Mouse (Mus musculus): ENCODE measurements around the gene Thoc6.

The Thoc6 gene

DNA sequence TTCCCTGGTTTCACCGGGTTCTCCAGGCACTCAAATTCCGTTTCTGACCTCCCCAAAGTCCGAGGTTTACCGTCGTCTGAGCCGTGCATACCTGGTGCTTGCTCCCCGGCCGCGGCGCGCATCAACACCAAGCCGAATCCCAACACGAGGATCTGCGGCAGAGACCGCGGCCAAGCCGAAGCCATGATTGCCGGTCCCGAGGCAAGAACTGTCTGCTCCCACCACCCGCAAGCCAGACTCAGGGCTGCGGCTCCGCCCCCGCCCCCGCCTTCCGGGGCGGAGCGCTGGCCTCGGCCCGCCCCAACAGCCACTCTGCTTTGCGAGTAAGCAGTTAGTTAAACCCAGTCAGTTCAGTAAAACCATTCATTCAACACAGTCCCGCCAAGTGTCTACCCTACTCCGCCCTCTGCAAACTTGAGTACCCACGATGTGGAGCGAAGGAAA is 3.6 kb upstream of the Thoc6 start, which contains the start of gene Tnfrsf12a:
TSS of gene Tnfrsf12a (minus strand) at position 233 of the 444 bp plus-strand sequence.
- DNase-seq (ENCODE audit: low read depth, low spot score) = peak; percentile 68

DNA sequence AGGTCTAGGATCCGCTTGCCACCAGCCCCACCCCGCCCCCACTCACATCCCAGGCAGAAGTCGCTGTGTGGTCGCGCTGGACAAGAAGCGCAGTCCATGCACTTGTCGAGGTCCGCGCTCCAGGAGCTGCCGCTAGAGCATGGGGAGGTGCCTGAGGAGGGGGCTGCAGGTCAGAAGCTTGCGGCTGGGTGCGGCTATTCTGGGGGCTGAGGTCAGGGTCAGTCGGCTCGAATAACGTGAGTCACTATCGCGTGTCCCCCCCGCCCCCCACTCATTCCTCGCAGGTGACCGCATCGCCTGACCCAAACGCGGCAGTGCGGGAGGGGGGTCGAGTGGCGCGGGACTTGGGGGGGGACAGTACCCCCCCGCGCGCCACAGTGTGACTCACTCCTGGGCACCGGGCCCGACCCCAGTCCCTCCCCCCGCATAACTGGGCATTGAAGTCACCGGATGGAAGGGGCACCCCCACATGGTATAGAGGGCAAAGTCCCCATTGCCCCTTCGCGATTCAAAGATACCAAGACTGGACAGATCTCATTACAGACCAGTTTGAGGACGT is 2.9 kb upstream of the Thoc6 start:
- no peak for DNase-seq (ENCODE audit: low read depth, low spot score)

- DNase-seq (ENCODE audit: low read depth, low spot score) = no peak
Observed at GRCm38 (mm10) chr17:23675564-23676281, 2.0 kb upstream of the Thoc6 start.

DNA sequence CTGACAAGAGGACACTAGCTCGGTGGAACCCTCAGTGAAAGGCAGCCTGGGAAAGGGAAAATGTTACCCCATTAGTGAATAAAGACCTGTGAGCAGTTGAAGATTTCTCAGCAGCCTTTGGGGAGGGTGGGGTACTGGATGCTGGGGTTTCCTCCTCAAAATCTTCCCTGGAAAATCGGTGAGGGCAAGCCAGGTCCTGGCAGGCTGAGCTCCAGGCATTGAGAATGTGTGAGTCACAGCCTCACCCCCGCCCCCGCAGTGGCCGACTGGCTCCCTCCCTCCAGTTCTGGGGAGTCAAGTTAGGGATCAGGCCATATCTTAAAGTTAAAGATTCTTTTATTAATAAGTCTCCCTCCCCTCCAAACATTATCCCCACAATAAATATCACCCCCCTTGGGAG is 1.4 kb upstream of the Thoc6 start:
- DNase-seq (ENCODE audit: low read depth, low spot score) = no peak

- DNase-seq (ENCODE audit: low read depth, low spot score) = no peak
Observed at GRCm38 (mm10) chr17:23674271-23674952, 730 bp upstream of the Thoc6 start.

DNA sequence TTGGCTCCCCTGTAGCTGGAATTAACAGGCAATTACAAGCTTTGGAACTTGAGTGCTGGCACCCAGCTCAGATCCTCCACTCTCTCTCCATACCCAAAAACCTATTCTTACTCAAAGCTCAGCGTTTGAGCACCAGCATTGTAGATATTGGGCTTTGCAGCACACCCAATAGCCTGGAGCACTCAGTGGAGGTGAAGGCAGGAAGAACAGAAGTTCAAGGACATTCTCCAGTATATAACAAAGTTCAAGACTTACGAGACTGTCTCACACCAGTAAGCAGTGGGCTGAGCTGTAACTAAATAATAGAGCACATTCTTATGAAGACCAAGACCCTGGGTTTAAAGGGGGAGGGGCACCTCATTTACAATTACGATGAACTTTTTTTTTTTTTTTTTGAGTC is 921 bp downstream of the Thoc6 start:
- no peak for DNase-seq (ENCODE audit: low read depth, low spot score)

- DNase-seq (ENCODE audit: low read depth, low spot score) = no peak
Observed at GRCm38 (mm10) chr17:23671519-23671918, 2.2 kb downstream of the Thoc6 start.

DNA sequence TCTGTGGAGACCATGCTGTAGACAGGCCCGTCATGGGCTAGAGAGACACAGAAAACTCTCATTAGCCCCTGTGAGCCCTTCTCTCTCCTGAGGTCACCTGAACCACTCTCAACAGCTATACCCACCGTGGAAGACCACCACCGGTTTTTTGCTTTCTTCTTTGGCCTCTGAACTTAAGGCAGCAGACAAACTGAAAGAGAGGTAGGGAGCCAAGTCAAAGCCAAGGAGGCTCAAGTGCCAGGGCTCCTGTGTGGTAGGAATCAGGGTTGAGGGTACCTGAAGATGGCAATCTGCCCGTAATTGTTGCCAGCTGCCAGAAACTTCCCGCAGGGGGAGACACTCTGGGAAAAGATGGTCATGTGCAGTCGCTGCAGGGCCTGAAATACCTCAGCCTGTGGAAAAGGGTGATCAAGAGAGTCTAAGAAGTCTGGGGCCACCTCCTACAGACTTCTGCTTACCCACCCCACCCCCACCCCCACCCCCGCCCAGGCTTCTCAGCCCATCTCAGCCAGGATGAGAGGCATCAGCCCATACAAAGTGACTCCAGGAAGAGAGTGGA is 3.1 kb downstream of the Thoc6 start:
- no peak for DNase-seq (ENCODE audit: low read depth, low spot score)

DNA sequence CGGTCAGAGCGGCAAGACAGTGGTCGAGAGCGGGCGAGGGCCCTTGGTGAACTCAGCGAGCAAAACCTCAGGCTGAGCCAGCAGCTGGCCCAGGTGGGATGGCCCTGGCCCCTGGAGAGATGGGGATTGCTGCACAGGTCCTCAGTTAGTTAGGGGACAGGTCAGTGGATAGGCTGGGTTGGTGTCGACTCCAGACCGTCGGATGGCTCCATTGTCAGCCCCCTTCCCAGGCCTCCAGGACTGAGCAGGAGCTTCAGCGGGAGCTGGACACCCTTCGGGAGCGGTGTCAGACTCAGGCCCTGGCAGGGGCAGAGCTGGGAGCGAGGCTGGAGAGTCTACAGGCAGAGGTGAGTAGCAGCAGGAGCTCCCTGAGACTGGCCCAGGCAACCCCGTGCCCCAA is 8.2 kb downstream of the Thoc6 start:
- no peak for DNase-seq (ENCODE audit: low read depth, low spot score)

DNA sequence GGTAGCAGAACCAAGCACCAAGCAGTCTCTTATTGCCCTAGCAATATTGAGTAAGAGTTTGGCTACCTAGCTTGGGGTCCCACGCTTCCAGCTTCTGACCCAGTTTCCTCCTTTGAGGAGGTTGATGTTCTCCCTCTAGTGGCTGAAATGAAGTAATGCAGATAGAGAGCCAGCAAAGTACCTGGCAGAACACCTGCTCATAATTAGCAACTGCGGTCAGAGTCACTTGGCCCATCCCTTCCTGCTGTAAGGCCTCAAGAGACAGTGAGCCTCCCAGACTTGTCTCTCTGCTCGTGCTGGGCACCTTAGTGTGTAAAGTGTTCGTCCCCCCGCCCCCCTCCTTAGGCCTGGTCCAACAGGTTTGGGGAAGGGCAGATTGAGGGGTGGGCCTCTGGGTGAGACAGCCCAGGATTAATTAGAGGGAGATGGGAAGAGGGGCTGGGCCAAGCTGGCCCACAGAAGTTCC is 9.1 kb downstream of the Thoc6 start:
- no peak for DNase-seq (ENCODE audit: low read depth, low spot score)

- DNase-seq (ENCODE audit: low read depth, low spot score) = no peak
Observed at GRCm38 (mm10) chr17:23661526-23661925, 12.2 kb downstream of the Thoc6 start.

DNA sequence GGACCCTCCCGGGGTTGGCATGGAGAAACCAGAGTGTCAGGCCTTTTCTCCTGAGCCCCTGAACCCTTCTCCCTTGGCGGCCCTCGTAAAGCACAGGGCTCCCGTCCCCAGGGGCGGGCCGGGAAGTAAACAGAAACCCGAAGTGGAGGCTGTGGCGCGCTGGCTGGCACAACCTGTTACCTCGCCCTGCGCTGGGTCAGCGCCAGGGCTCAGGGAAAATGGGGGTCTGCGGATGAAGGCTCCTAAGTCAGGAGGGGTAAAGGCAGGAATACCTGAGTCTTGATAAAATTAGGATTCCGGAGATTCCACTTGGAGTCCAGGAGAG is 12.8 kb downstream of the Thoc6 start:
- DNase-seq (ENCODE audit: low read depth, low spot score) = no peak

GRCm38 (mm10) chr17:23660117-23660875 is 13.4 kb downstream of the Thoc6 start, which contains the start of gene Bicdl2:
Bicdl2 (plus strand) TSS chr17:23660506.
- DNase-seq (ENCODE audit: low read depth, low spot score) = no peak

- no peak for DNase-seq (ENCODE audit: low read depth, low spot score)
Observed at GRCm38 (mm10) chr17:23658450-23658849, 15.2 kb downstream of the Thoc6 start.

GRCm38 (mm10) chr17:23654410-23654809 is 19.3 kb downstream of the Thoc6 start:
- no peak for DNase-seq (ENCODE audit: low read depth, low spot score)

- no peak for DNase-seq (ENCODE audit: low read depth, low spot score)
Observed at GRCm38 (mm10) chr17:23654001-23654400, 19.7 kb downstream of the Thoc6 start.

GRCm38 (mm10) chr17:23653324-23653723 is 20.4 kb downstream of the Thoc6 start:
- no peak for DNase-seq (ENCODE audit: low read depth, low spot score)

GRCm38 (mm10) chr17:23651363-23651762 is 22.3 kb downstream of the Thoc6 start:
- no peak for DNase-seq (ENCODE audit: low read depth, low spot score)

DNA sequence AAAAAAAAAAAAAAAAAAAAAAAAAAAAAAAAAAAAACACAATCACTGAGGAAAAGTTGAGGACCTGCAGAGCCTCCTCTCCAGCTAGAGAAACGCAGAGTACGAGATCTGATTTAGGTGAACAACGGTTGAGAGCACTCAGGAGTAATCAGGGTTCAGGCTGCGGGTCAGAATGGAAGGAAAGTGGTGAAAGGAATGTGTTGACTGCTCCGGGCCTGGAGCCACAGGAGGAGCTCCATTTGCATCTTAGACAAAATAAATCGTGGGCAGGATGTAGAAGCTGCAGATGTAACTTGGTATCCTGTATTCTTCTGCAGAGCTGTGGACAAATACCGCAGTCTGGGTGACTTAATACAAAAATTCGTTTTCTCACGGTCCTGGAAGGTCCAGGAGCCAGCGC is 27.8 kb downstream of the Thoc6 start:
- no peak for DNase-seq (ENCODE audit: low read depth, low spot score)

DNA sequence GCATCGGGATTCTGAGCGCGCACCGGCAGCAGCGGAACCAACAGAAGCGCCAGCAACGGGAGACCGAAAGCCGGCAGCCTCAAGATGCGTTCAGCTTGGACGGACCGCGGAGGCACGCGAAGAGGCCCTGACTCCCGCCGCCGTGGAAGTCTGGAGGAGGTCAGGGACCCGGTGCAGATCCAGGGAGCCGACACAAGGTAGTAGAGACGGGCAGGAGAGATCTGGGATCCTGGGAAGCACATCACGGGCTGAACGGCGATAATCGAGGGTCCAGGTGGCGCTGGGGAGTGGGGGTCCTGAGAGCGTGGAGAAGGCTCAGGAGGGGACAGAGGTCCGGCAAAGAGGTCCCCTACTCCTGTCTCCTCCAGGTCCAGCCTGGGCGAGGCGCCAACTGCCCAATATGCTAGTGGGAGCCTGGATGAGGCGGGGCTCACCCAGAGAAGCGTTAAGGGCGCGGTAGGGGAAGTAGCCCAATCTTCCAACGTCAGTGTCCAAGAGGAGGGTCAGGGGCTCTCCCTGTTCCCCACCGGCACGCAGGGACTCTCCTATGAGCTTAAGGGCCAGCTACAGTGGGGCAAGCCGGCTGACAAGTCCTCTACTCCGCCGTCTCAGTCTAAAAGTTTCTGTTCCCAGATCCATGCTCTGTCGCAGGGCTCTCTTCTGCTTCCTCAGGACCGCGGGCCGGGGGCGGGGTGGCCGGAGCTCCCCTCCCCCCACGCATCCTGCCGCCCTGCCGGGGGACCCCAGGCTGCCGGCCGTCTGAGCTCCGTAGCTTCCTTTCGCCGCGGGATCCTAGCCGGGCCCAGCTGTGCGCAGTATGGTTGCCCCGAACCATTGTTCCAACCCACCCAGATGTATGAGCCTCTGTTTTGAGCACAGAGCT is 28.8 kb downstream of the Thoc6 start, which contains the start of gene Mmp25:
TSS of gene Mmp25 (minus strand) at position 665 of the 883 bp plus-strand sequence.
- DNase-seq (ENCODE audit: low read depth, low spot score) = no peak

GRCm38 (mm10) chr17:23631241-23631640 is 42.4 kb downstream of the Thoc6 start:
- no peak for DNase-seq (ENCODE audit: low read depth, low spot score)
